Mouse (Mus musculus): ENCODE data around the gene R3hdm1. TPM values are rescaled to one million over a fixed set of nuclear protein-coding genes. Genes with fewer than 3 reads are reported as not detected.

R3hdm1 gene
- polyA plus RNA-seq, 1 experiment: 28.5 TPM

DNA sequence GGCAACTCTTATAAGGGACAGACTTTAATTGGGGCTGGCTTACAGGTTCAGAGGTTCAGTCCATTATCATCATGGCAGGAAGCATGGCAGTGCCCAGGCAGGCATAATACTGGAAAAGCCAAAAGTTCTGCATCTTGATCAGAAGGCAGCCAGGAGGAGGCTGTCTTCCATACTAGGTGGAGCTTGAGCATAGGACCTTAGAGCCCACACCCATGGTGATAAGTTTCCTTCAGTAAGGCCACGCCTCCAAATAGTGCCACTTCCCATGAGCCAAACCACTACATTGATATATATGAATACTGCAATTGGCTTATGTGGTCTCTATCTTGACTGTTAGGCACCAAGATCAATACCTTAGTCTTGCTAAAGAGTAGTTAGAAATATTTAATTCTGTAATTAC is 172.8 kb downstream of the R3hdm1 start:
- Histone ChIP-seq H3K4me3 (replicated peaks) (no peak overlapping the region), H3K27me3 (replicated peaks) (no peaks in the 10 kb centered on the region), H3K36me3 (replicated peaks; ENCODE audit: low read length) (peaks cover 97% of the 10 kb centered on the region), H3K9me3 (no peaks in the 10 kb centered on the region), H3K4me1 (peaks cover 3% of the 10 kb centered on the region; the same call in 1 of the 2 replicates)
- TF ChIP-seq FLI1 (IDR thresholded peaks at IDR 0.05; ENCODE audit: low read length) (no peak), GATA1 (IDR thresholded peaks at IDR 0.05; ENCODE audit: borderline replicate concordance, low read length) (no peak)

DNA sequence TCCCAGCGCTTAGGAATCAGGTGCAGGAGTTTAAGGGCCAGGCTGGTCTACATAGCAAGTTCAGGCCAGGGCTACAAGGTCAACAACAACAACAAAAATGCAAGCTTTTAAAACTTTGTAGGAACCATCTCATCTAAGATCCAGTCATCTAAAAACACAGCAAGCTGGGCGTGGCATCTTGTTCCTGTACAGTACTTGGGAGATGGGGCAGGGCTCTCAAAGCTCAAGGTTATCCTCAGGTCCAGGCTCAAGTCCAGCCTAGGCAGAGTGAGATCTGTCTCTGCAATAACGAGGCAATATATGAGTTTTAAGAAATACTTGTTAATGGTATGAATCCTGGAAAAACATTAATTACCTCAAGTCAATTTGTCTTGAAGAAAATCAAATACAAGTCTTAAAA is 175.5 kb downstream of the R3hdm1 start:
- no peak for TF ChIP-seq GATA1 (IDR thresholded peaks at IDR 0.05; ENCODE audit: borderline replicate concordance, low read length)
- no peak for TF ChIP-seq FLI1 (IDR thresholded peaks at IDR 0.05; ENCODE audit: low read length)
- Histone ChIP-seq H3K4me3 (replicated peaks) (no peak overlapping the region), H3K36me3 (replicated peaks; ENCODE audit: low read length) (peaks cover 85% of the 10 kb centered on the region), H3K9me3 (no peaks in the 10 kb centered on the region; the same call in 1 of the 2 replicates), H3K27me3 (replicated peaks) (no peaks in the 10 kb centered on the region), H3K4me1 (peaks cover 3% of the 10 kb centered on the region; the same call in 1 of the 2 replicates)

DNA sequence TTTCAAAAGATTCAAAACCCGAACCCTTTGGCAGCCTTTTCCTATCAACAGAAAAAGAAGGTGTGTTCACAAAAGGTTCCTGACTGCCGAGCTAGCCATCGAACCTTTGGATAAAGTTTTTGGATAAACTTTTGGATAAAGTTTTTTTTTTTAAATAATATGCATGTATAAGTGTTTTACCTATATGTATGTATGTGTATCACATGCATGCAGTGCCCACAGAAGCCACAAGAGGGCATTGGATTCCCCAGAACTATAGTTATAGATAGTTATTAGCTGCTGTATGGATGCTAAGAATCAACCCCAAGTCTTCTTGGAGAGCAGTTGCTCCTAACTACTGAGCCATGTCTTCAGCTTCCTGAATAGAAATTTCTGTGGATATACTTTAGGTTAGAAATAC is 178.7 kb downstream of the R3hdm1 start:
- Histone ChIP-seq H3K36me3 (replicated peaks; ENCODE audit: low read length) (peaks cover 53% of the 10 kb centered on the region), H3K27me3 (replicated peaks) (no peaks in the 10 kb centered on the region)
- TF ChIP-seq FLI1 (IDR thresholded peaks at IDR 0.05; ENCODE audit: low read length) (no peak), GATA1 (IDR thresholded peaks at IDR 0.05; ENCODE audit: borderline replicate concordance, low read length) (no peak)

DNA sequence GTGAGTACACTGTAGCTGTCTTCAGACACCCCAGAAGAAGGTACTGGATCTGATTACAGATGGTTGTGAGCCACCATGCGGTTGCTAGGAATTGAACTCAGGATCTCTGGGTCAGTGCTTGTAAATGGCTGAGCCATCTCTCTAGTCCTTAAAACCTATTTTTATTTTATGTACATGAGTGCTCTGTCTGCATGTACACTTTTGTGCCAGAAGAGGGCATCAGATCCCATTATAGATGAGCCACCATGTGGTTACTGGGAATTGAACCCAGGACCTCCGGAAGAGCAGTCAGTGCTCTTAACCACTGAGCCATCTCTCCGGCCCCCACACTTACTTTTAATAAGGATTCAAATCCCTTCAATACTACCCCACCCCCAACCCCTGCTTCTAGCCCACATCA is 179.8 kb downstream of the R3hdm1 start:
- TF ChIP-seq GATA1 (IDR thresholded peaks at IDR 0.05; ENCODE audit: borderline replicate concordance, low read length): no peak
- TF ChIP-seq FLI1 (IDR thresholded peaks at IDR 0.05; ENCODE audit: low read length): no peak
- Histone ChIP-seq H3K4me1 (no peaks in the 10 kb centered on the region), H3K36me3 (replicated peaks; ENCODE audit: low read length) (peaks cover 41% of the 10 kb centered on the region), H3K4me3 (replicated peaks) (no peak overlapping the region), H3K27me3 (replicated peaks) (no peaks in the 10 kb centered on the region), H3K9me3 (no peaks in the 10 kb centered on the region; the same call in 1 of the 2 replicates)

More for the DNA sequence above, 178.7 kb downstream of the R3hdm1 start:
- H3K4me1 ChIP-seq: no peaks in the 10 kb centered on the region
- H3K4me3 ChIP-seq (replicated peaks): no peak overlapping the region
- no peaks in the 10 kb centered on the region; the same call in 1 of the 2 replicates for H3K9me3 ChIP-seq

DNA sequence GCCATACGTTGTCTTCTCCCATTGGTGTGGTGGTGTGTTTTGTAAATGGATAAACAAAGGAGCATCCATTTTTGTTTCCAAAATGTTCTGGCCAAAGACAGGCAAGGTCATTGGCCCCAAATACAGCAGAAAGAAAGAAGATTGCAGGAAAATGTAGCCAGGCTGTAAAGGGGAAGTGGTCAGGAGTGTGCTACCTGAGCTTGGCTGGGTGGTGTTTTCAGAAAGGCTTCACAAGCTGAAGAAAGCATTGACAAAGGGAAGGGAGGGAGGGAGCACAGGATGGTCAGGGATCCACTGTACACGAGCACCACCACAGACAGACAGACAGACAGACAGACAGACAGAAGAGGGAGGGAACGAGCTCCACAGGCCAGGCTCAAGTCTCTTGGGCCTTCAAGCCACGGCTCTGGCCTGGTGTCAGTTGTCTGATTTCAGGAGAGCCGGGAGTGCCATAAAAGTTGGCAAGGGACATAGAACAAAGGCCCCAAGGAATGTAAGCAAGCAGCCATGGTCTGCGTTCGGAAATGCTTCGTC is 181.1 kb downstream of the R3hdm1 start:
- no peak overlapping the region for H3K4me3 ChIP-seq (replicated peaks)

DNA sequence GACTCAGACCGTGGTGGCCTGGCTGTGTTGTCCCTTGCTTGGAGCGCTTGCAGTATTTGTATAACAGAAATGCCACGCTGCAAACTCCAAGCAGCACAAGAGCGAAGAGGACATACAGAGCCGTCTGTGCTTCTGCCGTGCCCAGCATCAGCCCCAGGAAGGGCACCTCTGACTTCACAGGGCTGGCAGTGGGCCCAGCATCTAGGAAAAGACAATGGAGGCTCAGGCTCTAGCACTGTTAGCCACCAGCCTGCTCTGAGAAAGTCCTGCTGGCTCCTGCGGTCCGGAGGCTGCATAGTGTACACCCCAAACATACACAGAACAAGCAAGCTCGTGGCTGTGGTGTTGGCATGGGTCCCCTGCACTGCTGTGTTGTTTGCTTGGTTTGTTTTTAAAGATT is 182.0 kb downstream of the R3hdm1 start:
- Histone ChIP-seq H3K9me3 (no peaks in the 10 kb centered on the region; the same call in 1 of the 2 replicates), H3K36me3 (replicated peaks; ENCODE audit: low read length) (peaks cover 20% of the 10 kb centered on the region), H3K4me3 (replicated peaks) (no peak overlapping the region), H3K27me3 (replicated peaks) (peaks cover 5% of the 10 kb centered on the region), H3K4me1 (peaks cover under 1% of the 10 kb centered on the region; the same call in 1 of the 2 replicates)
- TF ChIP-seq GATA1 (IDR thresholded peaks at IDR 0.05; ENCODE audit: borderline replicate concordance, low read length) (no peak), FLI1 (IDR thresholded peaks at IDR 0.05; ENCODE audit: low read length) (no peak)

More for the DNA sequence above, 181.1 kb downstream of the R3hdm1 start:
- Histone ChIP-seq H3K4me1 (no peaks in the 10 kb centered on the region), H3K9me3 (no peaks in the 10 kb centered on the region; the same call in 1 of the 2 replicates), H3K27me3 (replicated peaks) (peaks cover 3% of the 10 kb centered on the region), H3K36me3 (replicated peaks; ENCODE audit: low read length) (peaks cover 28% of the 10 kb centered on the region)
- TF ChIP-seq FLI1 (IDR thresholded peaks at IDR 0.05; ENCODE audit: low read length) (no peak), GATA1 (IDR thresholded peaks at IDR 0.05; ENCODE audit: borderline replicate concordance, low read length) (no peak)

Other genes with a start within 250 kb of the R3hdm1 start
- 0.09 TPM in 1 of 2 replicates, not detected in the other for gene Map3k19, start 248.3 kb upstream of the R3hdm1 start, polyA plus RNA-seq (2012; ENCODE audit: insufficient read depth, low replicate concordance)
- 10.5 and 30.7 TPM in 2 replicates for gene Rab3gap1, start 234.5 kb upstream of the R3hdm1 start, polyA plus RNA-seq (2012; ENCODE audit: insufficient read depth, low replicate concordance)
- gene Zranb3, start 254 bp upstream of the R3hdm1 start, polyA plus RNA-seq (2012; ENCODE audit: insufficient read depth, low replicate concordance): 0.64 TPM in 1 of 2 replicates, not detected in the other
- 7.9 and 26.4 TPM in 2 replicates for gene Ubxn4, start 140.7 kb downstream of the R3hdm1 start, polyA plus RNA-seq (2012; ENCODE audit: insufficient read depth, low replicate concordance)
- gene Lct, start 225.0 kb downstream of the R3hdm1 start, polyA plus RNA-seq (2012; ENCODE audit: insufficient read depth, low replicate concordance): not detected in 2 replicates

Data from megakaryocyte, embryonic 14.5 days (primary cell).